Mouse (Mus musculus): ENCODE results near the gene Pakap.
A peak's percentile ranks its signal among the peaks of the same experiment; 100 is the strongest.

Gene Pakap

GRCm38 (mm10) chr4:57625306-57625705, 57.3 kb downstream of the Pakap start:
- no peak for DNase-seq (ENCODE audit: low spot score in 2 of 2)

- DNase-seq (ENCODE audit: low spot score in 2 of 2), result no peak
These were observed 57.8 kb downstream of the Pakap start for GRCm38 (mm10) chr4:57625756-57626155.

DNA sequence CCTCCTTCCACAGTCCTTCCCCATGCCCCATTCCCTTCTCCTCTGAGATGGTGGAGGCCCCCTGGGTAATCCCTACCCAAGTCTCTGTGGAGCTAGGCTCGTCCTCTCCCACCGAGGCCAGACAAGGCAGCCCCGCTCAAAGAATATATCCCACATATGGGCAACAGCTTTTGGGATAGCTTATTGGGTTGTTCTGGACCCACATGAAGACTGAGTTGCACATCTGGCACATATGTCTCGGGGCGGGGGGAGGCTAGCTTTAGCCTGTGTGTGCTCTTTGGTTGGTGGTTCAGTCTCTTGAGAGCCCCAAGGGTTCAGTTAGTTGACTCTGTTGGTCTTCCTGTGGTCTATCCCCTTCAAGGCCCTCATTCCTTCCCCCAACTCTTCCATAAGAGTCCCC, 58.9 kb downstream of the Pakap start:
- DNase-seq (ENCODE audit: low spot score in 2 of 2), result no peak

- DNase-seq (ENCODE audit: low spot score in 2 of 2), result no peak
These were observed 64.4 kb downstream of the Pakap start for GRCm38 (mm10) chr4:57632386-57632785.

DNA sequence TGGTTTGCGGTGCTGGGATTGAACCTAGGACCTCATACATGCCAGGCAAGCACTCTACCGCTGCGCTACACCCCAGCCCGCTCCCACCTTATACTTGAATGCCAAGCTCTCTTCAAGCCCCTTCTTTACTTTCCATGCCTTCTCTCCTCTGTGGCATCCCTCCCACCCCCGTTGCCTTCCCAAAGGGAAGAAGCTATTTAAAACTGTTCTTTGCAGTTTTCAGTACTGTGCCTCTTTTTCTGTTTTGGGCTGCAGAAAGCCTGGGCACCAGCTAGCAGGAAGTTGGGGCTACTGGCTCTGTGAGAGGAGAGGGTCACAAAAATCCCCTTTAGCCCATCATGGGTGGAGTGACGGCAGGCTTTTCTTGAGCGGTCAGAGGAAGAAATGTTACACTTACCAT, 65.1 kb downstream of the Pakap start:
- no peak for DNase-seq (ENCODE audit: low spot score in 2 of 2)

GRCm38 (mm10) chr4:57634956-57635355, 67.0 kb downstream of the Pakap start:
- DNase-seq (ENCODE audit: low spot score in 2 of 2), result no peak

DNA sequence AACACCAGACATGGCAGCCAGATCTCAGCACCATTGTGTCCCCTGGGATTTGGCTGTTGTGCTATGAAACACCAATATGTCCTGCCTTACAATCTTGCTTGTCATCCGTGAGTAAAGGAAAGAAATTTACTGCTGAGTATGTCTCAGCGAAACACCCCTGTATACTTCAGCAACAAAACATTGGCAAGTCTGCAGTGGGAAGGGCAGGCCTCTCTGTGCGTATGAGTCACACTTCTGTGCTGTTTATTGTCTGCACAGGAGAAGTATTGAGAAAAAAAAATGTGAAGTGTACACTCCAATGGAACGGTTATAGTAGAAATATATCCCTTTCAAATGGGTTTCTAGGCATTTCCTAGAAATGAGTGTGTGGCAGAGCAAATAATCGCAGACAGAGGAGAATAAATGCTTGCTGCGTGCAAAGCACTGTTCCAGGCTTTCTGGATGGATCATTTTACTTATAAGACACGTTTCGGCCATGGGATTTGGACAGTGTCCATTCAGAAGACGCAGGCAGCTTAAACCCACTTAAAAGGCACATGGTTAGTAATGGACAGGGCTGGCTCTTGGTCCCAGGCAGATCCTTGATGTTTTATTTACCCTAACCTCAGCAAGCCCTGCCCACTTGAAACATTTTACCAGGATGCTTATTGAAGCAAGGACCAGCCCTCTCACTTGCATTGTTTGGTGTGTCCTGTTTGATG, 69.0 kb downstream of the Pakap start:
- no peak for DNase-seq (ENCODE audit: low spot score in 2 of 2)

DNA sequence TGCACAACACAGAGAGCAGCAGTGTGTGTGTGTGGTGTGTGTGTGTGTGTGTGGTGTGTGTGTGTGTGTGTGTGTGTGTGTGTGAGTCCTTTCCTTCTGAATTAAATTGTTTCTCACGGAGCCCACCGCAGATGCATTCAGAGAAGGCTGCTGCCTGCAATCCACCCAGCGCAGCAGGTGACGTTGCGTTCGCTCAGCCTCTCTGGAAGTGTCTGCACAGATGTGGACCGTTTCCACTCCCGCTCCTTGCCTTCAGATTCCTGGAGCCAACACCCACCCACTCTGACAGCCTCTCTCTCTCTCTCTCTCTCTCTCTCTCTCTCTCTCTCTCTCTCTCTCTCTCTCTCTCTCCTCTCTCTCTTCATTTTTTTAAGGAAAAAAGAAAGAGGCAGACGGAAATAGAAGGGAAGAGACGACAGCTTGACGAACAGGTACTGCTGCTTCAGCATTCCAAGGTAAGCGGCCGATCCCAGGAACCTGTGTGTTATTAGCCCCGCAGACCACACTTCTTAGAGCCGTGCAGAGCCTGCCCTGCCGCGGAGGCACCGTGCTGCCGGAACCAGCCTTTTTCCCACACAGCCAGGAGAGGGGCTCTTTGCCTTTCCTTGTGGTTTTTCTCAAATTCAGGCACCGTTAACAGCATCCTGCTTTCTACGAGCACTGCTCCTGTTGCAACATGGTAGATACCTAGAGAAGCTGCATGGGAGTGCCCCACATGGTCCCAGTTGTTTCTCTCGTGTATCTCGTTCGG, 69.8 kb downstream of the Pakap start:
- no peak for DNase-seq (ENCODE audit: low spot score in 2 of 2)

GRCm38 (mm10) chr4:57638941-57639340, 71.0 kb downstream of the Pakap start:
- no peak for DNase-seq (ENCODE audit: low spot score in 2 of 2)

- DNase-seq (ENCODE audit: low spot score in 2 of 2), result peak in 1 of 2 experiments; percentile 5
These were observed 72.2 kb downstream of the Pakap start for GRCm38 (mm10) chr4:57640222-57640621.

DNA sequence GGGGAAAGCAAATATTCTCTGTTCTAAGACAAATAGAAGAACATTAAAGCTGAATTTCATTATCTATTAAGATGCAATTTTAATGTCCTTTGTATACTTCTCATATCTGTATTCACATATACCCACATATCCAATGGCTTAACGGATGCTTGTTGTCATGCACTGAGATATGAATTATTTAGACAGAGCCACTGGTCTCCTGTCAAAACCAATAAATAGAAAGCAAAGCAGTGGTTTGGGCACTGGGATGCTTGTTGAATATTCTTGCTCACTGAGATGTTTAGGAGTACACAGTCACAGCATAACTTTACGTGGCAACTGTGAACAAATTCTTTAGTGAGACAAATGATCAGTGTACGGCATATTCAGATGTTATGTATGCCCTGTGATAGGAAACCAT, 73.0 kb downstream of the Pakap start:
- DNase-seq (ENCODE audit: low spot score in 2 of 2), result no peak

DNA sequence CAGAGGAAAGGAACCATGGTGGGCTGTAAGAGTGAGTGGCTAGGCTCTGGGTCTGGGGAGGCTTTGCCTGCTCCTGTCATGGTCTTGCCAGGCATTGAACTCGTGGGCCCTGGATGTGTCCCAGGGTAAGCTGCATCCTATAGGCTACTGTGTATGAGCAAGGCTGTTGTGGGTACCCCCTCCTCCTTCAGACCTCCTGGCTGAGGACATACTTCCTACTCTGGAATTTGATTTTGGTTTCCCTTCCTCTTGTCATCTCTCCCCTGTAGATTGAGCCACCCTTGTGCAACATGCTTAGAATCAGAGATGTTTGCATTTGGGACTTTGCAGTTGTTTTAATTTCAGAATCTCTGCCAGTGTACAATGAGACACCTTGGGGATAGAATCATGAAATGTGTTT, 83.0 kb downstream of the Pakap start:
- no peak for DNase-seq (ENCODE audit: low spot score in 2 of 2)

GRCm38 (mm10) chr4:57651547-57651946, 83.6 kb downstream of the Pakap start:
- DNase-seq (ENCODE audit: low spot score in 2 of 2), result no peak

- no peak for DNase-seq (ENCODE audit: low spot score in 2 of 2)
These were observed 84.4 kb downstream of the Pakap start for GRCm38 (mm10) chr4:57652185-57652904.

GRCm38 (mm10) chr4:57655966-57656365, 88.0 kb downstream of the Pakap start:
- no peak for DNase-seq (ENCODE audit: low spot score in 2 of 2)

GRCm38 (mm10) chr4:57656388-57656787, 88.4 kb downstream of the Pakap start:
- DNase-seq (ENCODE audit: low spot score in 2 of 2), result no peak

- no peak for DNase-seq (ENCODE audit: low spot score in 2 of 2)
These were observed 88.9 kb downstream of the Pakap start for GRCm38 (mm10) chr4:57656861-57657260.

DNA sequence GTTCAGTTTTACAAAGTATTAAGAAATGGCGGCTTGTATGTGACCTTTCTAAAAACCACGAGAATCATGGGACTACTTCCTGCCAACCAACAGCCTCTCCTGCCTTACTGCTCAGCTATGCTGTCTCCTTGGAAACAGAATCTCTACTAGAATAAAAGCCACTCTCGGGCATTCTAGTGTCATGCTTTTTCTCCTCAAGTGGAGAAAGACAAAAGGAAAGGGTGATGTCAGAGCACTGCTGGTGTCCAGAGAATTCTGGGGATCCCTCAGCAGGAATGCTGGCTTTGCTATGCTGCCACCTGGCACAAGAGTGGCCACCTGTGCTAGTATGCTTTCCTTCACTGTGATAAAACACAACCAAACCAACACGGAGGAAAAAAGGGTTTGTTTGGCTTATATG, 92.5 kb downstream of the Pakap start:
- DNase-seq (ENCODE audit: low spot score in 2 of 2), result no peak

GRCm38 (mm10) chr4:57666101-57666500, 98.1 kb downstream of the Pakap start:
- no peak for DNase-seq (ENCODE audit: low spot score in 2 of 2)

GRCm38 (mm10) chr4:57670813-57671469, 103.0 kb downstream of the Pakap start:
- DNase-seq (ENCODE audit: low spot score in 2 of 2), result no peak

DNA sequence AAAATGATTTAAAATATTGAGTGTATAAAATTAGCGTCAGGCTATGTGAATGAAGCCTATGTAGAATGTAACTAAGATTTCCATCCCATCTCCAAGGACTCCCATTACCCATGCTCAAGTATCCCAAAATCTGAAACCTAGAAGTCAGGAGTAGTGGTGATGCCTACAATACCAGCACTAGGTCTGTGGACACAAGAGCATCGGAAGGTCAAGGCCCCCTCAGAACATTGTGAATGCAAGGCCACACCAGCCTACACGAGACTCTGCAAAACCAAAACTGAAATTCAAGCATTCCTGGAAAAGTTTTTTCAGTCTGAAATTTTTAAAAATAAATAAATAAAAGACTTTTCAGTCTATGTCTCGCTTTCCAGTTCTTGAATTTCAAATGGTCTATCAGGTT, 104.6 kb downstream of the Pakap start:
- no peak for DNase-seq (ENCODE audit: low spot score in 2 of 2)

All from natural killer cell, adult 2 months (primary cell).